Mouse (Mus musculus): ENCODE data around the gene Abcg3. TPM values are rescaled to one million over a fixed set of nuclear protein-coding genes. Genes with fewer than 3 reads are reported as not detected.

Abcg3 gene
- polyA plus RNA-seq (2014; fragmentation: Nextera tagmentation; extraction: Ambion mirVana), result 0.48 and 0.66 TPM in 2 replicates

DNA sequence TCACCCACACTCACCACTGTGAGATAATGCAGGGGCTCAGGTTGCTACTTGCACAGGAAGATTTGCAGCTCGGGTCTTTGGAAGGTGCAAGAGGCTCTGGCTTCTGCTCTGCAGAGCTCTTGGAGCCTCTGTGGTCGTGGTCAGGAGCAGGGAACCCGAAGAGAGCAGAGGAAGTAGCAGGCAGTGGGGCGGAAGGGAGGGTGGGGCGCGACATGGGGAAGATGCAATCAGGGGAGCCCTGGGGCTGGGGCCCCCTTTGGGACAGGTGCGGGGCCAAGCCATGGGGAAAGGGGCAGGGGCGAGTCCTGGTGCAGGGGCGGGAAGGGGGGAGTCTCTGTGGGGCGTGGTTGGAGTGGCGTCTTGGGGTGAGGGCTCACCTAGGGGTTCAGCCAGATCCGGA lies at the start of gene Abcg3:
TSS of gene Abcg3 (minus strand) at position 184 of the 400 bp plus-strand sequence.
- WGBS, result 40% methylated on average over 12 of the region's 12 CpGs

DNA sequence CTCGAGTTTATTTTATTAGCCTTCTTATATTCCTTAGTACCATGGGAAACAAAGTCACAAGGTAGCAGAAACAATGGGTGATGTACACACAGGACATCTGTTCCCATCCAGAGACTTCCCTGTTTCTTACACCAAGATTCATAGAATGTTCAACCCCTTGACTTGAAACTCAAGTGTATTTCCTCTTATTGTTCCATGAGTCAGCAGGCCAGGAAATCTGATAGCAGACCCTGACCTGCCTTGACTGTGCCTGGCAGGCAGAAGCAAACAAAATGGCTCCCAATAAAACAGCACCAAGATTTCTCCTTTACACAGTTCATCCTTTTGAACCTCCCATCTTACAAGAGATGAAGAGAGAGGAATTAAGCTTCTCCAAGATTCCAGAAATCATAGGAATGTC lies 30.0 kb upstream of the Abcg3 start:
- DNase-seq (ENCODE audit: low spot score) (no peak), ATAC-seq (no peak)
- H3K27ac ChIP-seq (ENCODE audit: low read depth, low read length), result no peak overlapping the region
- no peaks in the 10 kb centered on the region for H3K36me3 ChIP-seq (ENCODE audit: control insufficient read depth, insufficient read depth, low read length)
- no peak overlapping the region for H3K4me2 ChIP-seq (ENCODE audit: low read length)
- H3K27me3 ChIP-seq (replicated peaks; ENCODE audit: control insufficient read depth, insufficient read depth, low read length), result no peaks in the 10 kb centered on the region
- H3K4me1 ChIP-seq (ENCODE audit: control insufficient read depth, insufficient read depth, low read length), result no peaks in the 10 kb centered on the region
- no peaks in the 10 kb centered on the region for H3K9me3 ChIP-seq (replicated peaks; ENCODE audit: control insufficient read depth, low read length)
- H3K4me3 ChIP-seq (ENCODE audit: low read depth, low read length), result no peak overlapping the region
- WGBS, result 76% methylated on average over 1 of the region's 1 CpGs
- no peak overlapping the region for H3K9ac ChIP-seq (ENCODE audit: low read length)

More for the DNA sequence above, at the start of gene Abcg3:
- ATAC-seq, result no peak
- H3K9ac ChIP-seq (ENCODE audit: low read length), result no peak within 1 kb of the TSS
- no peaks in the 10 kb centered on the region for H3K9me3 ChIP-seq (replicated peaks; ENCODE audit: control insufficient read depth, low read length)
- no peak within 1 kb of the TSS for H3K27ac ChIP-seq (ENCODE audit: low read depth, low read length)
- H3K4me2 ChIP-seq (ENCODE audit: low read length), result no peak within 1 kb of the TSS
- H3K27me3 ChIP-seq (replicated peaks; ENCODE audit: control insufficient read depth, insufficient read depth, low read length), result no peaks in the 10 kb centered on the region
- no peaks in the 10 kb centered on the region for H3K36me3 ChIP-seq (ENCODE audit: control insufficient read depth, insufficient read depth, low read length)
- no peak for DNase-seq (ENCODE audit: low spot score)
- H3K4me3 ChIP-seq (ENCODE audit: low read depth, low read length), result no peak within 1 kb of the TSS
- H3K4me1 ChIP-seq (ENCODE audit: control insufficient read depth, insufficient read depth, low read length), result no peaks in the 10 kb centered on the region

DNA sequence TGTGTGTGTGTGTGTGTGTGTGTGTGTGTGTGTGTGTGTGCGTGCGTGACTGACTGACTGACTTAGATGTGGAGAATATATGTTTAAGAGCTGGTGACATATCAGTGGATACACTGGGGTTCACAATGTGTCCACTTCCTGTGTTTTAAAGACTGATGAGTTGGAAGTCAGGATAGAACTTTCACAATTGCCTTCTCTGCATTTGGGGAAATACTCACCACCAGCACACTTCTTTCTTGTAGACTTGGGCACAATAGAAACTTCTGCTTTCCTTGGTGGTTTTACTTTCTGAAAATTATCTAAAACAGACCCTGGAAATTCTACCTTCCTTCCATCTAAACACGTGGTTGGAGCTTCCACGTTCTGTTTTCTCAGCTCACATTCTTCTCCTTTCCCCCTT lies 29.1 kb upstream of the Abcg3 start:
- WGBS, result 92% methylated on average over 4 of the region's 4 CpGs
- Histone ChIP-seq H3K27ac (ENCODE audit: low read depth, low read length) (no peak overlapping the region), H3K4me2 (ENCODE audit: low read length) (no peak overlapping the region), H3K4me3 (ENCODE audit: low read depth, low read length) (no peak overlapping the region), H3K36me3 (ENCODE audit: control insufficient read depth, insufficient read depth, low read length) (no peaks in the 10 kb centered on the region), H3K9me3 (replicated peaks; ENCODE audit: control insufficient read depth, low read length) (no peaks in the 10 kb centered on the region), H3K27me3 (replicated peaks; ENCODE audit: control insufficient read depth, insufficient read depth, low read length) (no peaks in the 10 kb centered on the region), H3K9ac (ENCODE audit: low read length) (no peak overlapping the region), H3K4me1 (ENCODE audit: control insufficient read depth, insufficient read depth, low read length) (no peaks in the 10 kb centered on the region)
- DNase-seq (ENCODE audit: low spot score) (no peak), ATAC-seq (no peak)

DNA sequence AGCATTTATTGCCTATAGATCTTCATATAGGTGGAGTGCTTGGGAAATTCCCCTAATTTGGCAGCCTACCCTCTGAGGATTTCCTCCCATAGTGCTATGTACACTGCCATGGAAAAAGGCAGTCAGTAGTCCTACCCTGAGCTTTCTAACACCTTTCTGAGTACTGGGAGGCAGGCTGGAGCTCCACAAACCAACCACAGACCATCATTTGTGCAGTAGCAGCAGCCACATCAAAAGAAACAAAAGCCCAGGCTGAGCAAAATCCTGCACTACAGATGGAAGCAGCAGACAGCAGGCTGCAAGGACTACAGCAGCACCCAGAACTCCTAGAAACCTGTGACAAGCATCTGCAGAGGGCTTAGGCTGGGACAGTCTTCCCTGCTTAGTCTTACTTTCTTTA lies 27.9 kb upstream of the Abcg3 start:
- no peaks in the 10 kb centered on the region for H3K36me3 ChIP-seq (ENCODE audit: control insufficient read depth, insufficient read depth, low read length)
- no peak overlapping the region for H3K9ac ChIP-seq (ENCODE audit: low read length)
- H3K4me1 ChIP-seq (ENCODE audit: control insufficient read depth, insufficient read depth, low read length), result no peaks in the 10 kb centered on the region
- no peak overlapping the region for H3K4me3 ChIP-seq (ENCODE audit: low read depth, low read length)
- ATAC-seq (no peak), DNase-seq (ENCODE audit: low spot score) (no peak)
- H3K27me3 ChIP-seq (replicated peaks; ENCODE audit: control insufficient read depth, insufficient read depth, low read length), result no peaks in the 10 kb centered on the region
- H3K4me2 ChIP-seq (ENCODE audit: low read length), result no peak overlapping the region
- no peak overlapping the region for H3K27ac ChIP-seq (ENCODE audit: low read depth, low read length)
- no peaks in the 10 kb centered on the region for H3K9me3 ChIP-seq (replicated peaks; ENCODE audit: control insufficient read depth, low read length)

DNA sequence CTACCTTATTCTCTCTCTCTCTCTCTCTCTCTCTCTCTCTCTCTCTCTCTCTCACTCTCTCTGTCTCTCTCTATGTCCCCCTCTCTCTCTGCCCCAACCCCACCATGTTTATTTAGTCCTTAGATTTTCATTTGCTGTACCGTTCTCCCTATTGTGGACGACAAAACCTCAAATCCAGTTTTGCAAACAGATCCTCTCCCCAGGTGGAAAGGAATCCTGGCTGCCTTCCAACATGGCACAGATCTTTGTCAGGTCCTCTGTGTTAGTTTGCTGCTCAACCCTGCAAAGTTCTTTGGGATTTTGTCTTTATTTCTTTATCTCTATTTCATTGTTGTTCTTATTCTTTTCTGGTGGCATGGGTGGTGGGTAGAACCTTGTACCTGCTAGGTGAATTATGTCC lies 6.9 kb upstream of the Abcg3 start:
- ATAC-seq, result no peak
- 88% methylated on average over 2 of the region's 2 CpGs for WGBS
- Histone ChIP-seq H3K4me2 (ENCODE audit: low read length) (no peak overlapping the region), H3K9me3 (replicated peaks; ENCODE audit: control insufficient read depth, low read length) (no peaks in the 10 kb centered on the region), H3K27ac (ENCODE audit: low read depth, low read length) (no peak overlapping the region), H3K4me1 (ENCODE audit: control insufficient read depth, insufficient read depth, low read length) (no peaks in the 10 kb centered on the region), H3K4me3 (ENCODE audit: low read depth, low read length) (no peak overlapping the region), H3K36me3 (ENCODE audit: control insufficient read depth, insufficient read depth, low read length) (no peaks in the 10 kb centered on the region), H3K27me3 (replicated peaks; ENCODE audit: control insufficient read depth, insufficient read depth, low read length) (no peaks in the 10 kb centered on the region), H3K9ac (ENCODE audit: low read length) (no peak overlapping the region)
- DNase-seq (ENCODE audit: low spot score), result no peak

DNA sequence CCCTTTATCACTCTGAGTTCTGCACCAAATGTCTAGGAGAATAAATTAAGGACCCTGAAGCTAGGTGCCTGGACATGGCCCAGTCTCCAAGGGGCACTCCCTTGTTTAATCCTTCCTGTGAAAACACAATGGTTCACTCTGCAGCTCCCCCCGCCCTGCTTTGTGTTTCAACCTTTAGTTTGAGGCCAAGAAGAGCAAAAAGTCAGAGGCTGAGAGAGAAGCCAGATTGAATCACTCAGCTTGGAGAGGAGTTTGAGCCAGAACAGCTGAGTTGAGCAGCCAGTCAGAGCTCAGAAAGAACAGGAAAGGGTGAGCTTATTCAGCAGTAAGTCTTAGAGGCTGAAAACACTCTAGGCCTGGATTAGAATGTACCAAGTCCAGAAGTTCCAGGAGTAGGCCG lies 5.5 kb upstream of the Abcg3 start:
- H3K36me3 ChIP-seq (ENCODE audit: control insufficient read depth, insufficient read depth, low read length), result no peaks in the 10 kb centered on the region
- no peak overlapping the region for H3K4me3 ChIP-seq (ENCODE audit: low read depth, low read length)
- no peaks in the 10 kb centered on the region for H3K9me3 ChIP-seq (replicated peaks; ENCODE audit: control insufficient read depth, low read length)
- H3K27me3 ChIP-seq (replicated peaks; ENCODE audit: control insufficient read depth, insufficient read depth, low read length), result no peaks in the 10 kb centered on the region
- H3K9ac ChIP-seq (ENCODE audit: low read length), result no peak overlapping the region
- no peaks in the 10 kb centered on the region for H3K4me1 ChIP-seq (ENCODE audit: control insufficient read depth, insufficient read depth, low read length)
- DNase-seq (ENCODE audit: low spot score) (no peak), ATAC-seq (no peak)
- WGBS, result 57% methylated on average over 2 of the region's 2 CpGs
- no peak overlapping the region for H3K4me2 ChIP-seq (ENCODE audit: low read length)
- no peak overlapping the region for H3K27ac ChIP-seq (ENCODE audit: low read depth, low read length)

DNA sequence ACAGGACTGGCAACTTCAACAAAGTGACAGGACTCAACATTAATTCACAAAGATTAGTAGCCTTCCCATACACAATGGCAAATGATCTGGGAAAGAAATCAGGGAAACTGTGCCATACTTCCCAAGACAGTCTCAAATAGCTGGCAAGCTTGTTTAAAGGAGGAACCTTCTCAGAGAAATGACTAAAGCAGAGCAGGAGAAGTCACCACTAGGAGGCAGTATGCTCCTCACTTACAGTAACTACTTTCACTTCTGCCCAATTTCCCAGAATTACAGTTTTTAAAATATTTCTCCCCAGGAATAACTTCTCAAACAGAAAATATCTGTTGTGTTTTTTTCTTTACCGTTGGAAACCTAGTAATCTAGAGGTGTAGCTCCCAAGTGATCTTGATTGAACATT lies 4.2 kb upstream of the Abcg3 start:
- 48% methylated on average over 1 of the region's 1 CpGs for WGBS
- Histone ChIP-seq H3K27me3 (replicated peaks; ENCODE audit: control insufficient read depth, insufficient read depth, low read length) (no peaks in the 10 kb centered on the region), H3K4me1 (ENCODE audit: control insufficient read depth, insufficient read depth, low read length) (no peaks in the 10 kb centered on the region), H3K27ac (ENCODE audit: low read depth, low read length) (no peak overlapping the region), H3K4me3 (ENCODE audit: low read depth, low read length) (no peak overlapping the region), H3K36me3 (ENCODE audit: control insufficient read depth, insufficient read depth, low read length) (no peaks in the 10 kb centered on the region), H3K9ac (ENCODE audit: low read length) (no peak overlapping the region), H3K4me2 (ENCODE audit: low read length) (no peak overlapping the region), H3K9me3 (replicated peaks; ENCODE audit: control insufficient read depth, low read length) (no peaks in the 10 kb centered on the region)
- ATAC-seq (no peak), DNase-seq (ENCODE audit: low spot score) (peak; percentile 10)

DNA sequence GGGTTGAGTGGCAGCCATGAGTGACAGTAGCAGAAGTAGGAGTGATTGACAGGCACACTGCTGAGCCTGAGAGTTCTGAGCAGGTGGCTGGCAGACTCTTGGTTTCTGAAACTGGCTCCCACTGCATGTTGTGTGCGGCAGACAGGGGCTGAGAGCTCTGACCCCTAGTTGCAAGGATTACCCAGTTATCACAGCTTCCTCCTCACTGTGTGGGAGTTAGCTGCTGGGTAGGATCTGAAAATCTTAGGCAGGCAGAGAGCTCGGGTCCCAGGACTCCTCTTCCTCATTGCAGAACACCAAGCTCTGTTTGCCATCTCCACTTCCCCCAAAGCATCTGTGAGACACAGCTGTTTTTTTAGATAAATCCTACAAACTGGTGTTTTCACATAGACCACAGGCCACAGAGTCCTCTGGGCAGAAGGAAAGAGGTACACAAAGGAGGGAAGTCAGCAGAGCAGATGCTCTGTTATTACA lies 3.4 kb downstream of the Abcg3 start:
- H3K27ac ChIP-seq (ENCODE audit: low read depth, low read length), result no peak overlapping the region
- H3K4me1 ChIP-seq (ENCODE audit: control insufficient read depth, insufficient read depth, low read length), result no peaks in the 10 kb centered on the region
- no peaks in the 10 kb centered on the region for H3K36me3 ChIP-seq (ENCODE audit: control insufficient read depth, insufficient read depth, low read length)
- no peaks in the 10 kb centered on the region for H3K27me3 ChIP-seq (replicated peaks; ENCODE audit: control insufficient read depth, insufficient read depth, low read length)
- no peak for DNase-seq (ENCODE audit: low spot score)
- no peak overlapping the region for H3K4me3 ChIP-seq (ENCODE audit: low read depth, low read length)
- 73% methylated on average over 2 of the region's 2 CpGs for WGBS
- H3K9me3 ChIP-seq (replicated peaks; ENCODE audit: control insufficient read depth, low read length), result no peaks in the 10 kb centered on the region
- no peak overlapping the region for H3K4me2 ChIP-seq (ENCODE audit: low read length)
- no peak overlapping the region for H3K9ac ChIP-seq (ENCODE audit: low read length)
- no peak for ATAC-seq

DNA sequence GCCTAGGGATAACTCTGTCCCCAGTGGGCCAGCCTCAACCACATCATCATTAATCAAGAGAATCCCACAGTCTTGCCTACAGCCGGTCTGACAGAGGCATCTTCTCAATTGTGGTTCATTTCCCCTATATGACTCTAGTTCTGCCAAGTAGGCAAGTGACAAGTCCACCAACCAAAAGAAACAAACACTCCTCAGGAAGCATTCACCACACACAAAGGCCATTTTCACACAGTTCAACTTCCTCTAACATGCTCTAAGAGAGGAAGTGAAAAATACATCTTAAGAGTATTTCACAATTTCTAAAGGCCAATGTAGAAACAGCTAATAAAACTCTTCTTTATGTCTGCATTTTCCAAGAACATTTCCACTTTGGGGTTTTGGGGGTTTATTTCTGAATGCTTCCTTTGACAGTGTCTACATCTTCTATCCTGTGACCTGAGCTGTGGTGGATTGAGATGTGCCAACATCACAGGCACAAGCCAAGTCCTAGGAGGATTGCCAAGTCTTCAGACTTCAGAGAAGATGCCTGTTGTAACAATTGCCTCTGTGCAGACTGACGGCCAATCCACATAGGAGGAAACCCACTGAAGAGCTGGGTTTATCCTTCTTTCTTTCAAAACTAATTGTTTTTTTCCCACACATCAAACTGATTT lies 24.3 kb downstream of the Abcg3 start:
- no peak overlapping the region for H3K9ac ChIP-seq (ENCODE audit: low read length)
- no peaks in the 10 kb centered on the region for H3K27me3 ChIP-seq (replicated peaks; ENCODE audit: control insufficient read depth, insufficient read depth, low read length)
- H3K4me3 ChIP-seq (ENCODE audit: low read depth, low read length), result no peak overlapping the region
- no peak overlapping the region for H3K4me2 ChIP-seq (ENCODE audit: low read length)
- H3K9me3 ChIP-seq (replicated peaks; ENCODE audit: control insufficient read depth, low read length), result no peaks in the 10 kb centered on the region
- 89% methylated on average over 2 of the region's 2 CpGs for WGBS
- ATAC-seq (no peak), DNase-seq (ENCODE audit: low spot score) (no peak)
- no peaks in the 10 kb centered on the region for H3K4me1 ChIP-seq (ENCODE audit: control insufficient read depth, insufficient read depth, low read length)
- no peaks in the 10 kb centered on the region for H3K36me3 ChIP-seq (ENCODE audit: control insufficient read depth, insufficient read depth, low read length)
- H3K27ac ChIP-seq (ENCODE audit: low read depth, low read length), result no peak overlapping the region

Measured in forebrain, embryonic 14.5 days (tissue).